Mouse (Mus musculus) lung, postnatal 0 days (tissue): ENCODE measurements at regions not wholly inside any gene's neighbourhood (a gene's known extent, or its start where the extent isn't known, plus 50 kb on each side); places are given as distances from the start of the nearest gene placed in this dataset.

Experiments
- ATAC-seq: fragments of 200-750 bp; cut with Nextera tagmentation; 2 replicates; pipeline ENCODE4 v1.8.0; 2017; ENCODE audit warnings: moderate library complexity
- DNase-seq: peaks from one replicate; pipeline ENCODE4 v3.0.0-alpha.2; 2016; ENCODE audit warnings: low spot score
- H3K27ac ChIP-seq: fragments of 300-500 bp; sonication (generic); 2 replicates; pipeline ENCODE4 v1.5.1; 2014; ENCODE audit warnings: antibody characterized with exemption, mild to moderate bottlenecking, low read length, mixed read lengths
- H3K27me3 ChIP-seq: fragments of 300-500 bp; sonication (generic); replicated peaks from 2 replicates; pipeline ENCODE4 v1.6.1; 2014; ENCODE audit warnings: low read length, mixed read lengths; ENCODE audit not compliant: insufficient read depth
- H3K36me3 ChIP-seq: fragments of 300-500 bp; sonication (generic); 2 replicates; pipeline ENCODE4 v1.6.1; 2014; ENCODE audit warnings: low read length, mixed read lengths; ENCODE audit not compliant: insufficient read depth
- H3K4me1 ChIP-seq: fragments of 300-500 bp; sonication (generic); 2 replicates; pipeline ENCODE4 v1.6.1; 2014; ENCODE audit warnings: antibody characterized with exemption, low read depth, low read length, mixed read lengths; ENCODE audit not compliant: insufficient read depth
- H3K4me2 ChIP-seq: fragments of 300-500 bp; sonication (generic); replicated peaks from 2 replicates; pipeline ENCODE4 v1.6.1; 2014; ENCODE audit warnings: low read depth, mild to moderate bottlenecking, low read length, moderate library complexity, mixed read lengths
- H3K4me3 ChIP-seq: fragments of 300-500 bp; sonication (generic); 2 replicates; pipeline ENCODE4 v1.5.1; 2014; ENCODE audit warnings: low read depth, low read length
- H3K9ac ChIP-seq: fragments of 300-500 bp; sonication (generic); replicated peaks from 2 replicates; pipeline ENCODE4 v1.6.1; 2014; ENCODE audit warnings: low read depth, mild to moderate bottlenecking
- H3K9me3 ChIP-seq: fragments of 300-500 bp; sonication (generic); 2 replicates; pipeline ENCODE4 v1.6.1; 2016; ENCODE audit warnings: low read length, mixed read lengths
- CTCF ChIP-seq: IDR thresholded peaks from 2 replicates; pipeline ENCODE4 v1.5.1; 2016; ENCODE audit warnings: antibody characterized with exemption, mild to moderate bottlenecking
- EP300 ChIP-seq: IDR thresholded peaks from 2 replicates; pipeline ENCODE4 v1.6.1; 2016; ENCODE audit warnings: antibody characterized with exemption, mild to moderate bottlenecking, control low read depth
- WGBS: fragments of 180-500 bp; shearing (Covaris S2); extraction: QIAGEN DNeasy Blood & Tissue Kit; methylation state at CpG from one replicate; pipeline ENCODE4 v1.1.7; 2014; 5-methylcytosine and 5-hydroxymethylcytosine counted together

- ATAC-seq (peak; percentile 59), DNase-seq (peak; percentile 70)
- no peak overlapping the region for H3K4me2 ChIP-seq
- H3K4me3 ChIP-seq: no peak overlapping the region
- no peak overlapping the region for H3K27ac ChIP-seq
- no peaks in the 10 kb centered on the region for H3K9me3 ChIP-seq
- WGBS: 34% methylated on average over 13 of the region's 13 CpGs
- no peaks in the 10 kb centered on the region for H3K27me3 ChIP-seq
- TF ChIP-seq EP300 (no peak), CTCF (peak; percentile 88)
- no peak overlapping the region for H3K9ac ChIP-seq
- no peaks in the 10 kb centered on the region for H3K4me1 ChIP-seq
- no peaks in the 10 kb centered on the region for H3K36me3 ChIP-seq
Measured at GRCm38 (mm10) chr1:13789318-13790085, 2303.6 kb downstream of the 4930444P10Rik start.

DNA sequence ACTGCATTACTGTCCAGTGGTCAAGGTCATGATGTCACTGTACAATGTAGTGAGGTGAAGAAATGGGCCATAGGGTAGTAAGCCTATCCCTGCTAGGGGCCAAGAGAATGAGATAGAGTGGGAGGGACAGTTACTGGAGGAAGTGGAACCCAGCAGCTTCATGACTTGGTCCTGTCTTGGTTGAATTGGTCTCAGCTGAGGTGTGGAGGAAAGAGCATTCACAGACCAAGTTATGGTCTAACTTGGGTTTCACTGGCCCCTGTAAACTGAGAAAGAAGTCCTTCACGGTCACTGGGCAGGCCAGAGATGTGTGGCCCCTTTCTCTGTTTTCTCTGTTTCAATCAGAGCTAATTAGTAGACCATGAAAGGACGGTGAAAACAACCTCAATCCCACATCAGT lies 2306.1 kb downstream of the 4930444P10Rik start:
- Histone ChIP-seq H3K9ac (no peak overlapping the region), H3K4me1 (no peaks in the 10 kb centered on the region), H3K36me3 (no peaks in the 10 kb centered on the region), H3K4me2 (no peak overlapping the region), H3K27me3 (no peaks in the 10 kb centered on the region), H3K27ac (no peak overlapping the region), H3K4me3 (no peak overlapping the region), H3K9me3 (no peaks in the 10 kb centered on the region)
- DNase-seq (no peak), ATAC-seq (no peak)
- whole genome bisulfite sequencing: 76% methylated on average over 2 of the region's 2 CpGs
- TF ChIP-seq CTCF (no peak), EP300 (no peak)

DNA sequence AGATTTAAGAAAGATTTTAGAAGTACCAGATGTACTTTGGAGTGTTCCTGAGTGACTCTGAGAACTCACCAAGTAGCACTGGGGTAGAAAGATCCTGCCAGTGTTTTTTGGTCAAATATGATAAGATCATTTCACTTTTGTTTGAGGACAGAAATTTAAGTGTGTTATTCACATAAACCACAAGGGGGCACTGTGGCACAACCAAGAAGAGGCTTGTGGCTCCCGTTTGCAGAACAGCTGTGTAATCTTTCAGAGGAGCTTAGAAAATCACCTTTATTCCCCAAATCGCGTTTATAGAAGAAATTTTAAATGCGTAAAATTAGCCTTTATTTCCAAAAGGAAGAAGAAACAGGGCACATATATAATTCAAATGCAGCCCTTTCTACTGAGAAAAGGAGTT lies 2308.7 kb downstream of the 4930444P10Rik start:
- Histone ChIP-seq H3K4me2 (no peak overlapping the region), H3K9me3 (no peaks in the 10 kb centered on the region), H3K9ac (no peak overlapping the region), H3K4me3 (no peak overlapping the region), H3K4me1 (no peaks in the 10 kb centered on the region), H3K36me3 (no peaks in the 10 kb centered on the region), H3K27me3 (no peaks in the 10 kb centered on the region), H3K27ac (no peak overlapping the region)
- 4% methylated on average over 4 of the region's 4 CpGs for WGBS
- peak; percentile 84 for TF ChIP-seq CTCF
- TF ChIP-seq EP300: no peak
- DNase-seq: peak; percentile 83
- no peak for ATAC-seq

DNA sequence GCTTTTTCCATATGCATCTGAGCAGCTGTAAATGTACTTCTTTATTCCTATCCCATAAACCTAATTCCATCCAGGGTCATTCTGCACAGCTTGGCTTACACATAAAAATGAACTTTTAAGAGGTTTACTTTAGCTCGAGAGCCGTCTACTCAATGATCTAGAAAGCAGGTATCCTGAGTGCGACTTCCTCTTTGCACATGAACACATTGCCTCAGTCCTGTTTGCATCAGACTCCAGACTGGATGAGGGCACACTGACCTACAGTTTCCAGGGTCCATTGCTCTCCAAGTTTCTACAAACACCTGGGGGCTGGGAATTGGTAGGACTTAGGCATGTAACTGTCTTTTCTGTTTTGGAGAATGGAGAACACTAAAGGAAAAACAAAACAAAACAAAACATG lies 2310.5 kb downstream of the 4930444P10Rik start:
- Histone ChIP-seq H3K36me3 (no peaks in the 10 kb centered on the region), H3K4me3 (no peak overlapping the region), H3K9me3 (no peaks in the 10 kb centered on the region), H3K27ac (no peak overlapping the region), H3K4me2 (no peak overlapping the region), H3K9ac (no peak overlapping the region), H3K27me3 (no peaks in the 10 kb centered on the region), H3K4me1 (no peaks in the 10 kb centered on the region)
- WGBS: 50% methylated on average over 3 of the region's 3 CpGs
- ATAC-seq (peak; percentile 62), DNase-seq (peak; percentile 45)
- TF ChIP-seq EP300 (no peak), CTCF (no peak)

DNA sequence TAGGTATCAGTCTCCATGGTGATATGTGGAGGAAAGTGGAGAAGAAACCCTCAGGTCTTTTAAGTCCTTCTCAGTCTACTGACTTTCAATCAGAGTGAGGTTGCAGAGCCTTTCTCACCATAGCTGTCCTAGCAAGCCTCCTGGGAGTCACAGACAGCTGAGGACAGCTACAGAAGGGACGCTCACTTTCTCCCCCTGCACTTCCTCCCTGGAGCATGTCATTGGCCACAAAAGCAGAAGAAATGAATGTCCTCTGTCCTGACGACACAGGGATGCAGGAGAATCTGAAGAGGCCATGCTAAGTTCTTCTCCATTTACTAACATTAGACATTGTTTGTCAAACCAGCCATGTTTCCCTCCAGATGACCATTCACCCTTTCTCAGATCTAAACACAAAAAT lies 2321.0 kb downstream of the 4930444P10Rik start:
- Histone ChIP-seq H3K27me3 (no peaks in the 10 kb centered on the region), H3K36me3 (no peaks in the 10 kb centered on the region), H3K4me1 (peaks cover 6% of the 10 kb centered on the region; the same call in 1 of the 2 replicates), H3K9ac (no peak overlapping the region), H3K27ac (no peak overlapping the region), H3K9me3 (no peaks in the 10 kb centered on the region), H3K4me3 (no peak overlapping the region), H3K4me2 (no peak overlapping the region)
- TF ChIP-seq EP300: no peak
- 29% methylated on average over 2 of the region's 2 CpGs for whole genome bisulfite sequencing
- no peak for ATAC-seq
- DNase-seq: no peak

- peak; percentile 32 for DNase-seq
- ATAC-seq: 0 out of 2 replicates have a peak, but pooled peaks have one; percentile 30
Measured at GRCm38 (mm10) chr1:13771014-13771463, 2322.1 kb downstream of the 4930444P10Rik start.

More at GRCm38 (mm10) chr1:13771014-13771463, 2322.1 kb downstream of the 4930444P10Rik start:
- Histone ChIP-seq H3K27me3 (no peaks in the 10 kb centered on the region), H3K9me3 (no peaks in the 10 kb centered on the region), H3K4me3 (no peak overlapping the region), H3K4me2 (peak overlapping the region; percentile 29), H3K4me1 (peaks cover 6% of the 10 kb centered on the region; the same call in 1 of the 2 replicates), H3K36me3 (no peaks in the 10 kb centered on the region), H3K9ac (no peak overlapping the region), H3K27ac (no peak overlapping the region)
- 6% methylated on average over 10 of the region's 10 CpGs for WGBS
- TF ChIP-seq EP300: no peak
- TF ChIP-seq CTCF: no peak
